Mouse (Mus musculus): Measurements from ENCODE around the gene Rps10. TPM values are rescaled to one million over a fixed set of nuclear protein-coding genes. Genes with fewer than 3 reads are reported as not detected.

Gene Rps10
- total RNA-seq (2023), result 100 to 1,000 TPM; 775 to 841 TPM

DNA sequence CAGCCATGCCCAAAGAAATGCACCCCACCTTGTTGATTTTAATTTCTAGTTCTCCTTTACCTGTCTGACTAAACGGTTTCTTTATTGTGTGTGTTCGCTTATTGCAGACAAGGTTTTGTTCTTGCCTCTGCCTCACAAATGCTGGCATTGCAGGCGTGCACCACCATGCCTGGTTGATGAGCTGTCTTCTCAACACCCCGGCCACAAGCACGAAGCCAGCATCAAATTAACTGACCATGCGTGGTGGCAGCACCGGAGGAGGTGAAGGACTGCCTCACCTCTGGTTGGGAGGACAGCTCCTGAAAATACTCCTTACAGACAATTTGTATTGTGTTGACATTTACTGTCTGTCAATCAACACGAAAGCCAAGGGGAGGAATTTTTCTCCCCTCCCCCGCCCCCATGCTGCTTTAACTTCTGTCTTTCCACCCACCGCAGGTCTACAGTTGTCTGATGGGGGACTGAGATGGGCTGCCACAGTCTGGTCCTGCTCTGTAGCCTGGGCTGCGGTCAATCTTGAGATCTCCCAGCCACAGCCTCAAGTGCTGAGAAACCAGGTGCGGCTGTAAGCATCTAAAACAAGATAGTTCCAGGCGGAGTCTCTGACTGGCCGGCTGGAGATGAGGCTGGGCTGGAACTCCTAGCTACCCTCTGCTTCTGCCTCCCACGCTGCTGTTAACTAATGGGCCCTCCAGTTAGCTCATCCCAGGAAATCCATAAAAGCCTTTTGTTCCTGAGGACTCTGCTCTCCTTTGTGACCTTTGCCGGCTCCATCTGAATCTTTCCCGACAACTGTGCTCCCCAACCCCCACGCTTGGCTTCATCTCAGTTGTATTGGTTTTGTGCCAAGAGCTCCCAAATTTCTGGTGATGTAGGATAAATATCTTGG is at the start of gene Rps10:
TSS of gene Rps10 (minus strand) at position 538 of the 889 bp plus-strand sequence.

DNA sequence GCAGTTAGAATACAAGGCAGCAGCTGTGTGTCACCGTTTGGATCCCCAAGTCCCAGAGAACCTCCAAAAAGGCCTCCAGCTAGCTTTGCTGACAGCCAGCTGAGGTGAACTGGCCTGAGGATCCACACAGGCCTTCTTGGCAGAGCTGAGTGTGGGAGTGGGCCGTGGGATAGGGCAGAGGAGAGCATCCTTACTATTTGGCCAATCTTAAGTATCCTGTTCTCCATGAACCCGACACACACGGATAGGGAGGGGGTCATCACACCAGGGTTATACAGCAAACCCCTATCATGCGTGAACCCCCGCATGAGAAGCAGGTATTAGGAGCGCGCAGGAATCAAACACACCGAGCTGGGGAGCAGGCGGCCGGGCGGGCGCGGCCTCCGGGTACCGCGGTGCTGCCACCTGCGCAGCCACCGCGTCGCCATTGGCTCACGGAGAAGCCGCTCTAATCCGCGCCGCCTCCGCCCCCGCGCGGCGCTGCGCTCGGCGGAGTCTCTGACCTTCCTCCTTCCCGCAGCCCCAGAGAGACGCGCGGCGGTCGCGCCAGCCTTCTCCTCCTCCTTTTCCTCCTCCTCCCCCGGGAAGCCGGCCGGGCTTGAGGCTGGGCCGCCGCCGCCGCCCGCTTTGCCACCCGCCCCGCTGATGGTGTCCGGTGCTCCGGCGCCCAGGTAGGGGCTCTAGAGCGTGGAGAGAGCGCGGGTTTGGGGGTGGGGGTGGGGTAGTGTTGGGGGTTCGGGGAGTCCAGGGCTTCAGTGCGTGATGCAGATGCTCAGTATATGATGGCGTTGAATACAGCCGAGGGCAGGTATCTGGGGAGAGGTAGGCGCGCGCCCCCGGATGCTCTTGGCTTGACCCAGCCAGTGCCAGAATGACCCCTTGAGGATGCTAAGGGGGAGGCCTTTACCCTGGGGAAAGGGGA is 18.9 kb upstream of the Rps10 start, which contains the start of gene Pacsin1:
TSS of gene Pacsin1 (plus strand) at position 421 of the 922 bp plus-strand sequence.

DNA sequence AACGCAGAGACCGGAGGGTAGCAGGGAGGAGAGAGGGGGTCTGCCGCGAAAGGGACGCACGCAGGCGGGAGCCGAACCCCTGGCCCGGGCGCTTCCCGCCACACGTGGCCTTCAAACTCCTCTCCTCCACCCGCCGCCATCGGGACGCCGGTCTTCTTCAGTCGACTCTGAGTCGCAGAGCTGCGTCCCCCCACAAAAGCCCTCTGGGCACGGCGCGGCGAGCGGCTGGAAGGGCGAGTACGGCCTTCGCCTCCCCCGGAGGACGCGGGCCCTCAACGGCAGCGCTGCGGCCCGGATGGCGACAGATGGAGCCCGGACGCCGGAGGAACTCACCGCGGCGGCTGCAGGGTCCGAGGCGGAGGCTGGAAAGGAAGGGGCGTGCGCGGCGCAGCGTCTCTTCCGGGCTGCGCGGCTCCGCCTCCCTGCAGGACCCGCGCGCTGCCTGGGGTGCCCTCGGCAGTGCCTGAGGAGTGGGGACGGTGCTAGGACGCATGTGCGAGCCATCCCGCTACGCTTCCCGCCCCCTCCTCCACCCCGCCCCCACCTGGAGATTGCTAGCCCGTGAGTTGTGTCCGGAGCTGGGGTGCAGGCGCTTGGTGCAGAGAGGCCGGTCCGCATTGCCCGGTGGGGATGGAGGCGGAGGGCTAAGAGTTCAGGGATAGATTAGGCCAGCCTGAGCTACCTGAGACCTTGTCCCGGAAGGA is 1.4 kb downstream of the Rps10 start, which contains the start of gene RPS10-NUDT3:
TSS of gene RPS10-NUDT3 (minus strand) at position 352 of the 704 bp plus-strand sequence.

DNA sequence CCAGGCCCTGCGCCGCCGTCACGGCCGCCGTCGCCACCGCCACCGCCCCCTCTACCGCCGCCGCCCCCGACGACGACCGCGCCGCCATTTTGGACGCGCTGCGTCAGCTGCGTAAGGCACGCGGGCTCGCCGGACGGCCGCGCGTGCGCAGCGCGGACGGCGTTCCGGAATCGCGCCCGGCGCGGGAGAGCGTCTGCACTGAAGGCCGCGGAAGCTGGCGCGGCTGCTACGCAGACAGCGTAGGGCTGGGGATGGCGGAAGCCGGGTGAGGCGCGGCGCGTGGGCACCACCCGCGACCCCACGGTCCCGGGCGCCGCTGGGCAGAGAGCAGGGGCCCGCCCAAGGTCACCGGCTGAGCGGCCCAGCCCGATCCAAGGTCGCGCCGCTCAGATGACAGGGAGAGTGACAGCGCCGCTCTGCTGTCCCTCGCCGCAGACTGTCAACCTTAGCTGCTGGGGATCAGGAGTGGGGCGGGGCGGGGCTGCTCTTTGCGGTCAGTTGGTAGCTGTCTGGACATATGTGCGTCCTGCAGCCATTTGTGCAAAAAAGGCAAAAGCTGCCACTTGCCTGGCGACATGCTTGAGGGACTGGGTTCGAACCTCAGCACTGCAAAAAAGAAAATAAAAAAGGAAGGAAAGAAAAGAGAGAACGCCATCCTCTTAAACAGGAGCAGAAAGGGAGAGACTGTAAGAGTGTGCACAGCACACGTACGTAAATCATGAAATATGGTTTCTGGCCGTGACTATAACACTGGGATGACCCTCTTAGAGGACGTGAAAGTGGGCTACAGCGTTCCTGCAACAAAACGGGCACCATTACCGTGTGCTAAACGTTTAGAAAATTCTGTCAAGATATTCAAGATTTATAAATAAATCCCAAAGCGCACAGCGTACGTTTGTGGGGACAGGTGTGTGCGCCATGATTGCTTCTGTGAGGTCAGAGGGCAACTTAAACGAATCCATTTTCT is 12.8 kb downstream of the Rps10 start, which contains the start of gene Nudt3:
TSS of gene Nudt3 (minus strand) at position 136 of the 967 bp plus-strand sequence.

Other genes with a start within 250 kb of the Rps10 start
- not detected for gene Grm4, start 115.3 kb downstream of the Rps10 start, total RNA-seq (2023)
- 10 to 100 TPM; 64.7 to 65.3 TPM for gene Hmga1, start 80.2 kb downstream of the Rps10 start, total RNA-seq (2023)
- 10 to 100 TPM; 31.8 to 32.2 TPM for gene AI413582, start 70.9 kb downstream of the Rps10 start, total RNA-seq (2023)
- gene Nudt3, start 13.2 kb downstream of the Rps10 start, total RNA-seq (2023), result 10 to 100 TPM; 61.3 to 66.1 TPM
- gene RPS10-NUDT3, start 1.4 kb downstream of the Rps10 start, total RNA-seq (2023), result not detected
- under 1 TPM in 1 of 2 experiments, not detected in 1; 0.13 TPM for gene Pacsin1, start 18.8 kb upstream of the Rps10 start, total RNA-seq (2023)
- not detected for gene Spdef, start 92.3 kb upstream of the Rps10 start, total RNA-seq (2023)
- 10 to 100 TPM; 57.1 to 62.7 TPM for gene D17Wsu92e, start 184.0 kb upstream of the Rps10 start, total RNA-seq (2023)
- 10 to 100 TPM; 68.0 to 72.2 TPM for gene Snrpc, start 201.5 kb upstream of the Rps10 start, total RNA-seq (2023)
- 1 to 10 TPM; 6.8 to 8.7 TPM for gene Uhrf1bp1, start 219.8 kb upstream of the Rps10 start, total RNA-seq (2023)